Mouse (Mus musculus) midbrain, embryonic 11.5 days (tissue): Measurements from ENCODE around the gene Prkab1. TPM values are rescaled to one million over a fixed set of nuclear protein-coding genes. Genes with fewer than 3 reads are reported as not detected.
A peak's percentile ranks its signal among the peaks of the same experiment; 100 is the strongest.

Experiments
- ATAC-seq: fragments of 200-750 bp; cut with Nextera tagmentation; 2 replicates; pipeline ENCODE4 v1.8.0; 2017; ENCODE audit warnings: moderate TSS enrichment, moderate library complexity; ENCODE audit not compliant: low FRiP score
- DNase-seq: peaks from one replicate; pipeline ENCODE4 v3.0.0; 2015; ENCODE audit warnings: low spot score; ENCODE audit errors: missing footprints
- H3K27ac ChIP-seq: fragments of 300-500 bp; sonication (generic); 2 replicates; pipeline ENCODE4 v1.5.1; 2014; ENCODE audit warnings: low read depth, low read length
- H3K27me3 ChIP-seq: fragments of 300-500 bp; sonication (generic); 2 replicates; pipeline ENCODE4 v1.6.1; 2014; ENCODE audit warnings: mild to moderate bottlenecking, low read length, moderate library complexity, mixed read lengths; ENCODE audit not compliant: control insufficient read depth, insufficient read depth
- H3K36me3 ChIP-seq: fragments of 300-500 bp; sonication (generic); 2 replicates; pipeline ENCODE4 v1.6.1; 2014; ENCODE audit warnings: mild to moderate bottlenecking, low read length, moderate library complexity, mixed read lengths; ENCODE audit not compliant: control insufficient read depth, insufficient read depth
- H3K4me1 ChIP-seq: fragments of 300-500 bp; sonication (generic); 2 replicates; pipeline ENCODE4 v1.6.1; 2014; ENCODE audit warnings: low read length; ENCODE audit not compliant: control insufficient read depth, insufficient read depth
- H3K4me2 ChIP-seq: fragments of 300-500 bp; sonication (generic); 2 replicates; pipeline ENCODE4 v1.6.1; 2014; ENCODE audit warnings: mild to moderate bottlenecking, moderate library complexity
- H3K4me3 ChIP-seq: fragments of 300-500 bp; sonication (generic); 2 replicates; pipeline ENCODE4 v1.5.1; 2014; ENCODE audit warnings: low read depth, low read length
- H3K9ac ChIP-seq: fragments of 300-500 bp; sonication (generic); 2 replicates; pipeline ENCODE4 v1.6.1; 2014; ENCODE audit warnings: low read length
- H3K9me3 ChIP-seq: fragments of 300-500 bp; sonication (generic); 2 replicates; pipeline ENCODE4 v1.6.1; 2016; ENCODE audit warnings: low read length; ENCODE audit not compliant: control insufficient read depth
- WGBS: fragments of 180-500 bp; shearing (Covaris S2); extraction: QIAGEN DNeasy Blood & Tissue Kit; methylation state at CpG from one replicate; pipeline ENCODE4 v1.1.7; 2014; 5-methylcytosine and 5-hydroxymethylcytosine counted together
- polyA plus RNA-seq: library from polyadenylated mRNA; unstranded; fragments of >200 nt; fragmentation: Nextera tagmentation; extraction: Ambion mirVana; gene quantifications from 2 replicates; pipeline ENCODE4 v1.2.1, GENCODE M21; 2014

Prkab1 gene
- 48.4 and 55.4 TPM in 2 replicates for polyA plus RNA-seq

DNA sequence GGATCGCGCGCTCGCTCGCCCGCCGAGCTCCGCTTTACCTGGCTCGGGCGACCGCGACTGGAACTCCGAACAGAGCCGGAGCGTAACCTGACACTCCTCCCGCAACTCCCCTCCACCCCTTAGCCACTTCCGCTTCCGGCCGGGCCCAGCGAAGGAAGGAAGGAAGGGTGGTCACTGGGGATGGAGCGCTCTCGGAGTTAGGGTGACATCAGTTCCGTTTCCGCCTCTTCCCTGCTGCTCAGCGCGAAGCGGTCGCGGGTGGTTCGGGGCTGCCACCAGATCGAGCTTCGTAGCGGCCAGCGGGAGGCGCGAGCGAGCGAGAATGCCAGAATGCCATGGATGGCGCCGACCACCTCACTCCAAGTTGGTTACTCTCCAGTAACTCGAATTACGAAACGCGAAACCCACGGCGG lies at the start of gene Prkab1:
Gene Prkab1 (minus strand): TSS at position 182 of the 413 bp plus-strand sequence.
- Histone ChIP-seq H3K36me3 (peaks cover 8% of the 10 kb centered on the region; the same call in 1 of the 2 replicates), H3K27ac (peak within 1 kb of the TSS; percentile 7; the same call in 1 of the 2 replicates), H3K4me2 (peak within 1 kb of the TSS; percentile 91), H3K27me3 (no peaks in the 10 kb centered on the region), H3K4me1 (peaks cover 7% of the 10 kb centered on the region), H3K4me3 (peak within 1 kb of the TSS; percentile 86), H3K9me3 (no peaks in the 10 kb centered on the region), H3K9ac (peak within 1 kb of the TSS; percentile 87)
- peak; percentile 99 for DNase-seq
- peak; percentile 98 for ATAC-seq
- under 1% methylated on average over 46 of the region's 46 CpGs for WGBS

DNA sequence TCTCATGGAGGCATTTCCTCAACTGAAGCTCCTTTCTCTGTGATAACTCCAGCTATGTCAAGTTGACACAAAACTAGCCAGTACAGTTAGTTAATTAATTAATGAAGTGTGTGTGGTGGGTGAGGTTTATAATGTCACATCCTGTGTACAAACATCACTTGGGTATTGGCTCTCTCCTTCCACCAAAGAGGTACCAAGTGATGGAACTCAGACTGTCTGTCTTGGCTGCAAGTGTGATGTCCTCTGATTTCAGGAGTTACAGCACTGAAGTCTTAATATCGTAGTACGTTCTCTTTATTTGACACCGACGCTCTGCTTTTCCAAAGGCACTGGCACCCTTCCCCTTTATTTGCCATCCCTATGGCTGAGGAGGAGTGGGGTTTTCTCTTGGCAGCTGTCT lies 45.3 kb upstream of the Prkab1 start:
- Histone ChIP-seq H3K27ac (no peak overlapping the region), H3K36me3 (no peaks in the 10 kb centered on the region), H3K4me2 (no peak overlapping the region), H3K9ac (no peak overlapping the region), H3K27me3 (no peaks in the 10 kb centered on the region), H3K4me1 (no peaks in the 10 kb centered on the region), H3K9me3 (no peaks in the 10 kb centered on the region), H3K4me3 (no peak overlapping the region)
- ATAC-seq (no peak), DNase-seq (no peak)
- 95% methylated on average over 4 of the region's 4 CpGs for WGBS

DNA sequence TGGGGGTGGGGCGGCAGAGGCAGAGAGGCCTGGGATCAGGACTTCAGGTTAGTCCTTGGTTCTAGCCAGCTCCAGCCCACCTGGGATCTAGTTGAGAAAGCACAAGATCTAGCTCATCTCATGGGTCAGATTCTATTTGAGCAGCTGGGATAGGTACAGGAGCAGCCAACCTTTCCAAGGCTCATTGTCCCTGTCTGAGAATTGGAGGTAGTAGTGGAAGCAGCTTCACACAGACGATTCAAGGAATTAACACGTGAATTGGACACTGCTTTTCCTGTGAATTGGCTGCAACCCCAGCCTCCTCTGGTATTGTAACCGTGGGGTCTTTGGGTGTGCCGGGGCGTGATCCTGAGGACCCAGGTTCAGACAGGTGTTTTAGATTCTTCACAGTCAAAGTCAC lies 28.5 kb upstream of the Prkab1 start:
- no peaks in the 10 kb centered on the region for H3K4me1 ChIP-seq
- H3K4me3 ChIP-seq: no peak overlapping the region
- DNase-seq (no peak), ATAC-seq (no peak)
- H3K27ac ChIP-seq: no peak overlapping the region
- H3K27me3 ChIP-seq: no peaks in the 10 kb centered on the region
- H3K9me3 ChIP-seq: no peaks in the 10 kb centered on the region
- H3K4me2 ChIP-seq: no peak overlapping the region
- no peaks in the 10 kb centered on the region for H3K36me3 ChIP-seq
- H3K9ac ChIP-seq: no peak overlapping the region
- 50% methylated on average over 6 of the region's 6 CpGs for WGBS

DNA sequence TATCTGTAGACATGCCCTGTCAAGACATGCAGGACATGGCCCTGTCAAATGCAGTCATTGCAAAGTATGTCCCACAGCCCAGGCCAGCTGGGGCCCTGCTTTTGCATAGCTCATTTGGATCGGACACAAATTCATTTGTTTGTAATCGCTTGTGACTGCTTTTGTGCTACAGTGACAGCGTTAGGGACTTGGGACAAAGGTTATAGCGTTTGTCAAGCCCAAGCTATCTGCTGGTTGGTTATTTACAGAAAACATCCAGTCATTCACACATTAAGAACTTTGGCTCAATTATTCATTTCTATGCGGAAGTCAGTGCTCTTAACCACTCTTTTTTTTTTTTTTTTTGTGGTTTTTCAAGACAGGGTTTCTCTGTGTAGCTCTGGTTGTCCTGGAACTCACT lies 27.9 kb upstream of the Prkab1 start:
- WGBS: 85% methylated on average over 5 of the region's 5 CpGs
- ATAC-seq (no peak), DNase-seq (no peak)
- Histone ChIP-seq H3K27me3 (no peaks in the 10 kb centered on the region), H3K4me2 (no peak overlapping the region), H3K9ac (no peak overlapping the region), H3K36me3 (no peaks in the 10 kb centered on the region), H3K27ac (no peak overlapping the region), H3K4me3 (no peak overlapping the region), H3K9me3 (no peaks in the 10 kb centered on the region), H3K4me1 (no peaks in the 10 kb centered on the region)

DNA sequence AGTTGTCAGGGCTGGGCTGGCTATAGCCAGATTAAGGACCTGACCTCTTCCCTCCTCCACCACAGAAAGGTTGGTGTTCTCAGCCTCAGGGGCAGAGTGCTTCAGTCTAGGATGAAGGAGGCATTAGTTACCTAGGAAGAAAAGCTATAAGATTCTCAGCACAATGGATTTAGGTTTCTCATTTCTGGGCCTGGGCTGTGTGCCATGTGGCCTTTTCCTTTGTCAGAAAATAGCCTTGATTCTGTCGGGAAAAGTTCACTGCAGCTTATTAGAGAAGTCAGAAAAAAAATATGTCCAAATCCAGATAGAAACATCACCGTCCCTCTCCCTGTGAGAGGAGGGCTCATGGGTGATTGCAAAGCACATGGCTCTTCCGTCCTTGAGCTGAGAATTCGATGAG lies 25.5 kb upstream of the Prkab1 start:
- H3K9ac ChIP-seq: no peak overlapping the region
- no peaks in the 10 kb centered on the region for H3K27me3 ChIP-seq
- no peak overlapping the region for H3K4me3 ChIP-seq
- no peaks in the 10 kb centered on the region for H3K9me3 ChIP-seq
- H3K27ac ChIP-seq: no peak overlapping the region
- no peak for DNase-seq
- no peak for ATAC-seq
- H3K4me2 ChIP-seq: no peak overlapping the region
- H3K4me1 ChIP-seq: no peaks in the 10 kb centered on the region
- no peaks in the 10 kb centered on the region for H3K36me3 ChIP-seq
- 83% methylated on average over 4 of the region's 4 CpGs for WGBS

DNA sequence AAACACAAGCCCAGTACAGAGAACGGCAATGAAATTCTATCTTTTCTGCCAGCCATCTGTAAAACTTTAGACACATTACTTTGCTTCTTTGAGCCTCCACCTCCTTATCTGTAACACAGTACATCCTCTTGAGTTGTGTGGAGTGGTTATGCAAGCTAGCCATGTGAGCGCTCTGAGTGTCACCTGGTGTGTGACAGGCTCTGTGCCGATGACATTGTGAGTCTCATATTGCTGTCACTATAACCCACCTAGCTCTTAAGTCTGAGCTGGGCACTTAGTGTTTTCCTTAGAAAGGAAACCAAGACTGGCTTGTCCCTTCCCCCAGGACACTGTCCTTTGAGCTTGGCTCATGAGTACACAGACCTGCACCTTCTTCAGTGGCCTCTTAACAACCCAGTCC lies 24.0 kb upstream of the Prkab1 start:
- H3K9me3 ChIP-seq: no peaks in the 10 kb centered on the region
- WGBS: 99% methylated on average over 3 of the region's 3 CpGs
- no peak for ATAC-seq

DNA sequence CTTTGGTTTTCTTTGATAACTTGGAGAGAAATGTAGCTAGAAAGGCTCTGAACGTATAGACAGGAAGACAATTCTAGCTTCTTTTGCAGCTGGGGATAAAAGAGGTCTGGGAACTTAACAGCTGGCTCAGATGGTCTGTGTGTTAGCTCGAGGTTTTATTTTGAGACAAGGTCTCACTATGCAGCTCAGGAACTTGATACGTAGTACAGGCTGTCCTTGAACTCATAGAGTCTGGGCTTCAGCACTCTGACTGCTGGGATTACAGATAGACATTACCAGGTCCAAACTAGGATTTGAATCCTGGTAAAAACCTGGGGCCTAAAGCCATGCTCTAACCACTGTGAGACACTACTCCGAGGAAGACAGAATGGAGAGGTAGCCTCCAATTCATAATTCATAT lies 21.9 kb upstream of the Prkab1 start:
- no peak overlapping the region for H3K9ac ChIP-seq
- H3K4me1 ChIP-seq: no peaks in the 10 kb centered on the region
- DNase-seq (no peak), ATAC-seq (no peak)
- no peak overlapping the region for H3K27ac ChIP-seq
- no peaks in the 10 kb centered on the region for H3K36me3 ChIP-seq
- no peak overlapping the region for H3K4me2 ChIP-seq
- H3K9me3 ChIP-seq: no peaks in the 10 kb centered on the region
- H3K4me3 ChIP-seq: no peak overlapping the region
- WGBS: 77% methylated on average over 4 of the region's 4 CpGs
- H3K27me3 ChIP-seq: no peaks in the 10 kb centered on the region

More for the DNA sequence above, 24.0 kb upstream of the Prkab1 start:
- no peak overlapping the region for H3K4me2 ChIP-seq
- H3K27me3 ChIP-seq: no peaks in the 10 kb centered on the region
- no peaks in the 10 kb centered on the region for H3K4me1 ChIP-seq
- DNase-seq: no peak
- no peak overlapping the region for H3K4me3 ChIP-seq
- H3K9ac ChIP-seq: no peak overlapping the region
- no peaks in the 10 kb centered on the region for H3K36me3 ChIP-seq
- H3K27ac ChIP-seq: no peak overlapping the region

DNA sequence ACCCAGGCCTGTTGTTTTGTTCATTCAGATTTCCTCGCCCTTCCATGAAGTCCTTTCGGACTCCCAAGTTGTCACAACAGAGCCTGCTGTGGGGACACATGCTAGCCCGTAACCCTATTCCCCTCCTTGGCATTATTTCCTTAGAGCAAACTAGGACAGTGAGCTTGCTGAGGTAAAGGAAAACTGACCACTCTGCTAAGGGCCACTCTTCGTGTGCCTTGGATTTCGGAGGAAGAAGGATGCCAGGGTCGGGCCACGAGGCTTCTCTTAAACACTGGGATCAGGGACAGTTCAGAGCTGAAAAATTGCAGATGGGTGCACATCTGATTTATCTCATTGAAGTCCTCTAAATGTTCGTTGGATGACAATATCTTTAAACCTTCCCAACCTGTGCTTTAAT lies 21.3 kb upstream of the Prkab1 start:
- Histone ChIP-seq H3K4me3 (no peak overlapping the region), H3K4me2 (no peak overlapping the region), H3K9me3 (no peaks in the 10 kb centered on the region), H3K27me3 (no peaks in the 10 kb centered on the region), H3K36me3 (no peaks in the 10 kb centered on the region), H3K4me1 (no peaks in the 10 kb centered on the region), H3K9ac (no peak overlapping the region), H3K27ac (no peak overlapping the region)
- DNase-seq (no peak), ATAC-seq (no peak)
- 87% methylated on average over 8 of the region's 8 CpGs for WGBS

DNA sequence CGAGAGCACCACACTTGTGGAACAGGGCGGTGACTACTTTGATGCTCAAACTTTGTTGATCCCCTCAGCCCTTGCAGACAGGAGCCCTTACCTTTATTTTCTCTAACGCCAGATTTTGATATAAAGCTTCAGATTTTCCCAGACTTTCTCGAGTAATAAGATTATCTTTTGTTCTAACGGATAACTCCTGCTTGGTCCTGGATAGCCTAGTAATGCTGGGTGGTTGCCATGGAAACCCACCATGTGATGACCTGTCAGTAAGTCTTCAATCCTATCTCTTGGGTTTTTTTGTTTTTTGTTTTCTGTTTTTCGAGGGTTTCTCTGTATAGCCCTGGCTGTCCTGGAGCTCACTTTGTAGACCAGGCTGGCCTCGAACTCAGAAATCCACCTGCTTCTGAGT lies 17.9 kb upstream of the Prkab1 start:
- H3K27ac ChIP-seq: no peak overlapping the region
- no peaks in the 10 kb centered on the region for H3K9me3 ChIP-seq
- H3K4me1 ChIP-seq: no peaks in the 10 kb centered on the region
- ATAC-seq (no peak), DNase-seq (peak; percentile 64)
- no peak overlapping the region for H3K4me3 ChIP-seq
- no peaks in the 10 kb centered on the region for H3K36me3 ChIP-seq
- H3K9ac ChIP-seq: no peak overlapping the region
- 38% methylated on average over 7 of the region's 7 CpGs for WGBS
- no peak overlapping the region for H3K4me2 ChIP-seq
- no peaks in the 10 kb centered on the region for H3K27me3 ChIP-seq

DNA sequence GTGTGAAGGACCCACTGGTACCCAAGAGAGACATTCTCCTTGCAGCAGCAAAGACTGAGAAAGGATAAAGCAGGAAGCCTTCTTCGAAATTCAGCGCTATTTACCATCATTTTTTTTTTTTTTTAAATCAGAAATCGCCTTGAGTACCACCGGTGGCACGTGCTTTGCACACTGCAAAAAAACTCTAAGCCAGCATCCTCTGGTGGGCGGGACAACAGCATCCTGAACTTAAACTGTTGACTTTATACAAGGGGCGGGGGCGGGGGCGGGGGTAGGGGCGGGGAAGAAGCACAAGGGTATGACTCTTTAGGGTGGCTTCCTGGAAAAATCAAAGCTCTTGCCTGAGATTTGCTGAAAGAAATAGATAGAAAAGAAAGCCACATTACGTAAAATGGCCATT lies 15.4 kb upstream of the Prkab1 start:
- DNase-seq (peak; percentile 45), ATAC-seq (no peak)
- Histone ChIP-seq H3K36me3 (no peaks in the 10 kb centered on the region), H3K9me3 (no peaks in the 10 kb centered on the region), H3K27me3 (no peaks in the 10 kb centered on the region), H3K27ac (no peak overlapping the region), H3K4me1 (peaks cover 4% of the 10 kb centered on the region; the same call in 1 of the 2 replicates), H3K9ac (no peak overlapping the region), H3K4me3 (no peak overlapping the region), H3K4me2 (no peak overlapping the region)
- WGBS: 31% methylated on average over 11 of the region's 11 CpGs
